Mouse (Mus musculus): ENCODE measurements at regions not wholly inside any gene's neighbourhood (a gene's known extent, or its start where the extent isn't known, plus 50 kb on each side); places are given as distances from the start of the nearest gene placed in this dataset.
A peak's percentile ranks its signal among the peaks of the same experiment; 100 is the strongest.

- DNase-seq (ENCODE audit: extremely low spot score, low spot score) = no peak
Observed at GRCm38 (mm10) chr13:28531534-28531999, 274.2 kb downstream of the Gm11361 start.

- no peak for DNase-seq (ENCODE audit: extremely low spot score, low spot score)
Observed at GRCm38 (mm10) chr13:28530947-28531346, 273.6 kb downstream of the Gm11361 start.

GRCm38 (mm10) chr13:28528898-28529511 lies 271.7 kb downstream of the Gm11361 start:
- DNase-seq (ENCODE audit: extremely low spot score, low spot score) = peak; percentile 6

GRCm38 (mm10) chr13:28526299-28526698 lies 269.0 kb downstream of the Gm11361 start:
- DNase-seq (ENCODE audit: extremely low spot score, low spot score) = no peak

GRCm38 (mm10) chr13:28524411-28524810 lies 267.1 kb downstream of the Gm11361 start:
- DNase-seq (ENCODE audit: extremely low spot score, low spot score) = no peak

GRCm38 (mm10) chr13:28520127-28520482 lies 262.8 kb downstream of the Gm11361 start:
- DNase-seq (ENCODE audit: extremely low spot score, low spot score) = no peak

GRCm38 (mm10) chr13:28519383-28520126 lies 262.2 kb downstream of the Gm11361 start:
- no peak for DNase-seq (ENCODE audit: extremely low spot score, low spot score)

GRCm38 (mm10) chr13:28517161-28517560 lies 259.8 kb downstream of the Gm11361 start:
- no peak for DNase-seq (ENCODE audit: extremely low spot score, low spot score)

GRCm38 (mm10) chr13:28516636-28517035 lies 259.3 kb downstream of the Gm11361 start:
- DNase-seq (ENCODE audit: extremely low spot score, low spot score) = no peak

GRCm38 (mm10) chr13:28514245-28514644 lies 256.9 kb downstream of the Gm11361 start:
- DNase-seq (ENCODE audit: extremely low spot score, low spot score) = no peak

- DNase-seq (ENCODE audit: extremely low spot score, low spot score) = no peak
Observed at GRCm38 (mm10) chr13:28513336-28513735, 256.0 kb downstream of the Gm11361 start.

- no peak for DNase-seq (ENCODE audit: extremely low spot score, low spot score)
Observed at GRCm38 (mm10) chr13:28512573-28513334, 255.4 kb downstream of the Gm11361 start.

GRCm38 (mm10) chr13:28508184-28508583 lies 250.9 kb downstream of the Gm11361 start:
- no peak for DNase-seq (ENCODE audit: extremely low spot score, low spot score)

GRCm38 (mm10) chr13:28507783-28508182 lies 250.5 kb downstream of the Gm11361 start:
- no peak for DNase-seq (ENCODE audit: extremely low spot score, low spot score)

- DNase-seq (ENCODE audit: extremely low spot score, low spot score) = no peak
Observed at GRCm38 (mm10) chr13:28504340-28504739, 247.0 kb downstream of the Gm11361 start.

GRCm38 (mm10) chr13:28502171-28502570 lies 244.8 kb downstream of the Gm11361 start:
- no peak for DNase-seq (ENCODE audit: extremely low spot score, low spot score)

- no peak for DNase-seq (ENCODE audit: extremely low spot score, low spot score)
Observed at GRCm38 (mm10) chr13:28500697-28501096, 243.4 kb downstream of the Gm11361 start.

- DNase-seq (ENCODE audit: extremely low spot score, low spot score) = no peak
Observed at GRCm38 (mm10) chr13:28497483-28497882, 240.2 kb downstream of the Gm11361 start.

GRCm38 (mm10) chr13:28492015-28492414 lies 234.7 kb downstream of the Gm11361 start:
- no peak for DNase-seq (ENCODE audit: extremely low spot score, low spot score)

- no peak for DNase-seq (ENCODE audit: extremely low spot score, low spot score)
Observed at GRCm38 (mm10) chr13:28483727-28484126, 226.4 kb downstream of the Gm11361 start.

GRCm38 (mm10) chr13:28481224-28481965 lies 224.1 kb downstream of the Gm11361 start:
- peak; percentile 28 for DNase-seq (ENCODE audit: extremely low spot score, low spot score)

Data from neural tube, embryonic 10.5 days (tissue).